Mouse (Mus musculus) ovary, postnatal 36 days (tissue): ENCODE results near the gene Tcl1b4.

Experiments used
- DNase-seq: peaks from one replicate; pipeline ENCODE4 v3.0.0; 2022; ENCODE audit warnings: low spot score, mixed read lengths

The Tcl1b4 gene

DNA sequence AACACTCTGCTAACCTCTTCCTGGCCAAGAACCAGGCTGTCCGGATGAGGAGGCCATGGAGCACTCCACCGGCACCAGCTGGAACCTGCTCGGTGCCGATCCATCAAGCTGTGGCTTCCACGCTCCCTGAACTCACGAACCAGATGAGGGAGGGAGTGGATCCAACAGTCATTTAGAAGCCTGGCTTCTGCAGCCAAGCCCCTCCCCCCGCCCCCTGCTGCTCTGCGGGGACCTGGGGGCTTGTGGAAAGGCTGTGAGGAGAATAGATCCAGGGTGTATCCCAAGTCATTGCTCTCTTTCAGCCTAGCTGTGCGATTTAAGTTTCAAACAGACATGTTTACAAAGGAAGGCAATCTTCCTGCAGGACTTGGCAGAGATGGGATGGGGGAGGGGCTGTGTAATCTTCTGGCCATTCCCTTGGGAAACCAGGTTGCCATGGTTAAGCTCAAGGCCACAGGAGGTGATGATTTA, 47.0 kb downstream of the Tcl1b4 start:
- peak; percentile 5 for DNase-seq

DNA sequence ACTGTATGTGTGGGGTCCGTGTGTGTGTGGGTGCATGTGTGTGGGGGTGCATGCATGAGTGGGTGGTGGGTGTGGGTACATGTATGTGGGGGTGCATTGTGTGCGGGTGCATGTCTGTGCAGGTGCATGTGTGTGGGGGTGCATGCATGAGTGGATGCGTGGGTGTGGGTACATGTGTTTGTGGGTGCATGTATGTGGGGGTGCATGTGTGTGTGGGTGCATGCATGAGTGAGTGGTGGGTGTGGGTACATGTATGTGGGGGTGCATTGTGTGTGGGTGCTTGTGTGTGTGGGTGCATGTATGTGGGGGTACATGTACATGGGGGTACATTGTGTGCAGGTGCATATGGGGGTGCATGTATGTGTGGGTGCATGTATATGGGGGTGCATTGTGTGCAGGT, 52.0 kb downstream of the Tcl1b4 start:
- no peak for DNase-seq
